Mouse (Mus musculus) hindbrain, embryonic 13.5 days (tissue): ENCODE measurements around the gene Adcyap1. TPM values are rescaled to one million over a fixed set of nuclear protein-coding genes. Genes with fewer than 3 reads are reported as not detected.

Experiments
- ATAC-seq: fragments of 200-750 bp; cut with Nextera tagmentation; 2 replicates; pipeline ENCODE4 v1.8.0; 2017; ENCODE audit warnings: moderate TSS enrichment; ENCODE audit not compliant: low FRiP score
- H3K27ac ChIP-seq: fragments of 300-500 bp; sonication (generic); 2 replicates; pipeline ENCODE4 v1.5.1; 2015; ENCODE audit warnings: inconsistent platforms, mild to moderate bottlenecking, moderate library complexity
- H3K27me3 ChIP-seq: fragments of 300-500 bp; sonication (generic); 2 replicates; pipeline ENCODE4 v1.6.1; 2015; ENCODE audit warnings: mild to moderate bottlenecking, inconsistent platforms
- H3K36me3 ChIP-seq: fragments of 300-500 bp; sonication (generic); 2 replicates; pipeline ENCODE4 v1.6.1; 2015; ENCODE audit warnings: mild to moderate bottlenecking, inconsistent platforms
- H3K4me1 ChIP-seq: fragments of 300-500 bp; sonication (generic); replicated peaks from 2 replicates; pipeline ENCODE4 v1.6.1; 2015; ENCODE audit warnings: inconsistent platforms
- H3K4me2 ChIP-seq: fragments of 300-500 bp; sonication (generic); 2 replicates; pipeline ENCODE4 v1.6.1; 2015; ENCODE audit warnings: inconsistent platforms, mild to moderate bottlenecking, moderate library complexity
- H3K4me3 ChIP-seq: fragments of 300-500 bp; sonication (generic); 2 replicates; pipeline ENCODE4 v1.5.1; 2015; ENCODE audit warnings: mild to moderate bottlenecking, inconsistent platforms
- H3K9ac ChIP-seq: fragments of 300-500 bp; sonication (generic); 2 replicates; pipeline ENCODE4 v1.6.1; 2015; ENCODE audit warnings: mild to moderate bottlenecking, inconsistent platforms
- H3K9me3 ChIP-seq: fragments of 300-500 bp; sonication (generic); 2 replicates; pipeline ENCODE4 v1.6.1; 2016; ENCODE audit warnings: inconsistent platforms
- WGBS: fragments of 180-500 bp; shearing (Covaris S2); methylation state at CpG from one replicate; pipeline ENCODE4 v1.1.7; 2015; 5-methylcytosine and 5-hydroxymethylcytosine counted together
- polyA plus RNA-seq: library from polyadenylated mRNA; unstranded; fragments of >200 nt; fragmentation: Nextera tagmentation; extraction: Ambion mirVana; gene quantifications from 2 replicates; pipeline ENCODE4 v1.2.1, GENCODE M21; 2015

The Adcyap1 gene
- polyA plus RNA-seq, result 27.2 and 27.7 TPM in 2 replicates

DNA sequence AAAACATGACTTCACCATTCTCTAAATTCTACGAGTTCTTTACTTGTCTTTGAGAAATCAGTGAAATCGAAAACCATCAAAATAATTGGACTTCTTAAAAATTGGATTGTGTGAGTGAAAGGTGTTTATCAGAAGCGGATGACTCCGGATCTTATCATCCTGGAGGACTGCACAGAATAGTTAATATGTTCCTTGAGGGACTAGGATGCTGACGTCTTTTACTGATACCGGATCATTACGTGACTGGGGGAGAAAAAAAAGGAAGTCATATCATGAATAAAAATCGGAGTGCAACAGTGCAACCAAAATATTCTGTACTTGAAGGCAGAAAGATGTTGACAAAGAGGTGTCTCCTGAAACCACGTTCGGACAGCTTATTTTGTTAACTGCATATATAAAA is at the start of gene Adcyap1:
Adcyap1 (plus strand) TSS at position 301 of the 400 bp plus-strand sequence.
- Histone ChIP-seq H3K9me3 (no peaks in the 10 kb centered on the region), H3K27ac (peak within 1 kb of the TSS; percentile 92), H3K4me1 (peaks cover 51% of the 10 kb centered on the region), H3K27me3 (peaks cover 68% of the 10 kb centered on the region), H3K9ac (peak within 1 kb of the TSS; percentile 76), H3K36me3 (no peaks in the 10 kb centered on the region), H3K4me3 (peak within 1 kb of the TSS; percentile 46), H3K4me2 (peak within 1 kb of the TSS; percentile 73)
- no peak for ATAC-seq
- WGBS, result 22% methylated on average over 10 of the region's 10 CpGs

DNA sequence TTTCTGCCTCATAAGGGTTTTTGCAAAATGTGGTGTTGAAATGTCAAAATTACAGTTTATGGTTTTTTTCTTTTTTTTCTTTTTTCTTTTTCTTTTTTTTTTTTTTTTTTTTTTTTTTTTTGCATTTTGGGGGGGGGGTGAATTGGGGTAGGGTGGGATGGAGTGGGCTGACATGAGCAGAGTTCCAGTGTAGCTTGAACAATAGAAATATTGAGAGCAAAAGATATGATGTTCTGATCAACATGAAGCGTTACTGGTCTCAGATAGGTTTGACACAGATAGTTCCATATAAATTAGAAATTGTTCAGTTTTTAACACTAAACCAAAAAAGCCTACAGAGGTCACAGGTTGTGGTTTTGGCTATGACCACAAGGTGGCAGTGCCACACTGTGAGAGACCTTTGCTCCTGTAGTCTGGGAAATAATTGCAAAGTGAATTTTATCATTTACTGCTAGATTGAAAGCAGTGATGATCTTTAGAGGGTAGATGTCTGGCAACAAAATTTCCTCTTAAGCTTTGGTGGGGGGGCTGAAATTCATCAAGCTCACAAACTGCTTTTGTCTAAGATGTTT is 40.5 kb upstream of the Adcyap1 start:
- Histone ChIP-seq H3K27ac (no peak overlapping the region), H3K9ac (no peak overlapping the region), H3K27me3 (no peaks in the 10 kb centered on the region), H3K4me1 (no peaks in the 10 kb centered on the region), H3K4me3 (no peak overlapping the region), H3K4me2 (no peak overlapping the region), H3K9me3 (no peaks in the 10 kb centered on the region), H3K36me3 (no peaks in the 10 kb centered on the region)
- ATAC-seq, result peak; percentile 80
- WGBS, result 32% methylated on average over 1 of the region's 1 CpGs

DNA sequence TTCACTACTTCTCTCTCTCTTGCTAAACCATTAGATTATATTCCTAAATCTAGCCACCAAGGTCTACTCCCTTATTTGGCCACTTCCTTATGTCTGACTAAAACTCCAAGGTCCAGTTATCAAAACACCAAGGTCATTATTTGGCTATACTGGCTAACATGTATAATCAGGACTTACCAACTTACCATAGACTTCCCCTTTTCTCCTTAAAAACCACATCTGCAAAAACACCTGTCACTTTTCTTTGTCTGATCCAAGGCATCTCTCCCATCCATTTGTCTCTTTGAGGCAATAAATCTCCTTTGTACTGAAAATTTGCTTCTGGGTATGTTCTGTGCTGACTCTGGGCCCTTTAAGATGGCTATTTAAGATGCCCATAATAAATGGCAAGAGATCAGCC is 29.2 kb upstream of the Adcyap1 start:
- H3K27ac ChIP-seq, result no peak overlapping the region
- no peaks in the 10 kb centered on the region for H3K36me3 ChIP-seq
- H3K9me3 ChIP-seq, result no peaks in the 10 kb centered on the region
- no peak overlapping the region for H3K9ac ChIP-seq
- no peak overlapping the region for H3K4me2 ChIP-seq
- no peak overlapping the region for H3K4me3 ChIP-seq
- H3K4me1 ChIP-seq, result no peaks in the 10 kb centered on the region
- no peak for ATAC-seq
- no peaks in the 10 kb centered on the region for H3K27me3 ChIP-seq

DNA sequence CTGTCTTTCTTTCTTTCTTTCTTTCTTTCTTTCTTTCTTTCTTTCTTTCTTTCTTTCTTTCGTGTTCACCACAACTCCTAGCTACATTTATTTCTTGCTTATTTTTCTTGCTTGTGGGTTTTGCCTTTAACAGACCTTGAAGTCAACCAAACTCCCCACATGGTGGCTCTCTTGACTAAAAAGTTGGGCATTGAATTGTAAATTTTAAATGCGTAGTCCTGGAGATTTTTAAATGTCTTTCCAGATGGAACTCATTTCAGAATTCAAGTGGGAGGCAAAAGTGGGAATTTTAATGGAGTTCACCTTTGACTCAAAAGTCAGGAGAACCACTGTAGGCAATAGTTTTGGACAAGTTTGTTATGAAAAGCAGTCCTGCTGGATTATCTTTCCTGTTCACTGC is 2.0 kb upstream of the Adcyap1 start:
- H3K4me3 ChIP-seq, result no peak overlapping the region
- no peak overlapping the region for H3K9ac ChIP-seq
- H3K4me1 ChIP-seq, result peaks cover 33% of the 10 kb centered on the region
- ATAC-seq, result no peak
- no peaks in the 10 kb centered on the region for H3K36me3 ChIP-seq
- peaks cover 52% of the 10 kb centered on the region for H3K27me3 ChIP-seq
- H3K9me3 ChIP-seq, result no peaks in the 10 kb centered on the region
- H3K4me2 ChIP-seq, result no peak overlapping the region
- 51% methylated on average over 2 of the region's 2 CpGs for WGBS
- H3K27ac ChIP-seq, result no peak overlapping the region

DNA sequence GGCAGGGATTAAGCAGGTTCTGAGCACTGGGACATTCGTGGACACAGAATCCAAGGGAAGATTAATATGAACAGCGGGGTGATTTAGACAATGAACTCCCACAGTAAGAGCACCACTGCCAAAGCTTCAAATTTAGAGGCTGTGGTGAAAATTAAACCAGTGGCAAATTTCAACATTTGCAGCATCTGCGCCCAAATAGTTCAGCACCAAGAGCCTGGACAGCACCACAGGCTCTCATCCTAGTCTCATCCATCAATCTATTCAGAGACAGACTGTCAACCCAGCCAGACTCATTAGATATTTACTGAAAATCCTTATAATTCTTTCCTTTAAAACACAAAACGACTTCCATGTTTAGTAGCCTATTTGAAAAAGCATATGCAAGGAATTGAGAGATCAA is 604 bp upstream of the Adcyap1 start:
- Histone ChIP-seq H3K4me2 (peak overlapping the region; percentile 73), H3K9me3 (no peaks in the 10 kb centered on the region), H3K27me3 (peaks cover 65% of the 10 kb centered on the region), H3K4me3 (no peak overlapping the region), H3K4me1 (peaks cover 46% of the 10 kb centered on the region), H3K36me3 (no peaks in the 10 kb centered on the region), H3K27ac (no peak overlapping the region), H3K9ac (no peak overlapping the region)
- no peak for ATAC-seq
- WGBS, result 9% methylated on average over 4 of the region's 4 CpGs

DNA sequence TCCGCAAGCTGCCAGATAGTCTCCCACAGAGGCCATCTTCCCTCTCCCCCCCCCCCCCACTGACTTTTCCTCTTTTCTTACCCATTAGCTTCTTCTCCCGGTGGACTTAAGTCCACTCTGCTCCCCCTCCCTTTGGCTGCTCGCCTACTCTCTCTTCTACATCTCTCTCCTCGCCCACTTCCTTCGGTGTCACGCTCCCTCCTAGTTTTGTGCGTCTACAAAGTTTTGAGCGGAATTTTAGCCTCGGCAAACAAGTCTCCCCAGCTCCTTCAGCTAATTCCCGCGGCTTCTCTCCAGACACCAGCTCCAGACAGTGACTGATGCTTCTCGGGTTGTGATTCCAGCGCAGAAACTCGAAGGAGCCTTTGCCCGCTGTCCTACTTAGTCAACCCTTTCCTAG is 401 bp downstream of the Adcyap1 start:
- 1% methylated on average over 15 of the region's 15 CpGs for WGBS
- ATAC-seq, result no peak

DNA sequence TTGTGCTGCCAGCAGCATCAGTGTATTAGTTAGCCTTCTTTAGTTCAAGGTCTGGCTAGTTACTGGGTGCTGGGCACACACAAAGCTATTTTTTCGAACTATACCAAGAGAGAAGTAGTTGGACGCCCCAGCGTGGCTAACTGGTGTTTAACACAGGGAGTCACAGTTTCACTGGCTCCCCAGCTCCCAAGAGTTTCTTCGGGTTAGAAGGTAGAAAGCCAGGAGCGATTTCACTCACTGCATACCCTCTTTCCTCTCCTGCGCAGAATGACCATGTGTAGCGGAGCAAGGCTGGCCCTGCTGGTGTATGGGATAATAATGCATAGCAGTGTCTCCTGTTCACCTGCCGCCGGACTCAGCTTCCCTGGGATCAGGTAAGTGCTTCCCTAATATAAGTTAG is 930 bp downstream of the Adcyap1 start:
- WGBS, result 4% methylated on average over 9 of the region's 9 CpGs
- peak overlapping the region; percentile 76 for H3K9ac ChIP-seq
- peaks cover 73% of the 10 kb centered on the region for H3K27me3 ChIP-seq
- peak overlapping the region; percentile 73 for H3K4me2 ChIP-seq
- peaks cover 54% of the 10 kb centered on the region for H3K4me1 ChIP-seq
- H3K27ac ChIP-seq, result peak overlapping the region; percentile 92
- peak overlapping the region; percentile 46 for H3K4me3 ChIP-seq
- H3K9me3 ChIP-seq, result no peaks in the 10 kb centered on the region
- ATAC-seq, result no peak
- no peaks in the 10 kb centered on the region for H3K36me3 ChIP-seq

More for the DNA sequence above, 401 bp downstream of the Adcyap1 start:
- peaks cover 69% of the 10 kb centered on the region for H3K27me3 ChIP-seq
- H3K4me2 ChIP-seq, result peak overlapping the region; percentile 73
- H3K36me3 ChIP-seq, result no peaks in the 10 kb centered on the region
- peak overlapping the region; percentile 46 for H3K4me3 ChIP-seq
- H3K4me1 ChIP-seq, result peaks cover 54% of the 10 kb centered on the region
- H3K9ac ChIP-seq, result peak overlapping the region; percentile 76
- no peaks in the 10 kb centered on the region for H3K9me3 ChIP-seq
- peak overlapping the region; percentile 92 for H3K27ac ChIP-seq

DNA sequence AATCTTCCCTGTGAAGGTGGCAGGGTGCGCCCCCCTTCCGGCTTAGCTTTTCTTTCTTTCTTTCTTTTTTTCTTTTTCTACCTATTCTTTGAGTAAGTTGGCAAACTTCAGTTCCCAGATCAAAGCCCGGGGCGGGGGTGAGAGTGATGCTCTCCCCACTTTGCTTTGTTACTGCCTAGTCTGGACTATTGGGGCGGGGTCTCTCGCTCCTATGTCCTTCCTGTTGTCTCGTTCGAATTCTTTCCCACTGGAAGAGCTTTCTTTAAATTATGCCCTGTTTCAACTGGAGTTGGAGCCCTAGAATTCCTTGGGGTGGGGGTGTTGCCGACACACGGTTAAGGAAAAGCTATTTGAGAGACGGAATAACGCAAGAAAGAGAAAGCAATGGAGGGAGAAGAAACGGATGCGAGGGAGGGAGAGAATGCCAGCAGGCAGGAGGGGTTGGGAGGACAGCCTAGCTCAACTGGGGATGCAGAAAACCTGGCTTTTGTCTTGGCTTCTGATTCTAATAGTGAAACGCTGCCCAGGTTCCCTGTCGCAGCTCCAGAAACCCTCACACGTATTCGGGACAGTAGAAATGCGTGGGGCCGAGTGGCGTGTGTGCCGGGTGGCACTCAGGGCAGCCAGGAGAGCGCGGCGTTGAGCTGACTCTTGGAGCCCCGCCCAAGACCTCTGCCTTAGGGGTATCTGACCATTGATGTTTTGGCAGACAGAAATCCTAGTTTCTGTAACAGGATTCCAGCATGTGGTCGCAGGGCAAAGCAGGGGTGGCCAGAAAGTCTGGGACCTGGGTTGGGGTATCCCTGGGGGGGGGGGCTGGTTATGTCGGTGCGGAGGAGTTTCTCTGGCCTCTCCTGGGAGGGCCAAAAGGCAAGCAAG is 1.8 kb downstream of the Adcyap1 start:
- Histone ChIP-seq H3K4me2 (peak overlapping the region; percentile 73), H3K4me1 (peaks cover 54% of the 10 kb centered on the region), H3K9ac (peak overlapping the region; percentile 76), H3K27ac (peak overlapping the region; percentile 92), H3K27me3 (peaks cover 78% of the 10 kb centered on the region), H3K36me3 (no peaks in the 10 kb centered on the region), H3K4me3 (peak overlapping the region; percentile 46), H3K9me3 (no peaks in the 10 kb centered on the region)
- 0 out of 2 replicates have a peak, but pooled peaks have one; percentile 15 for ATAC-seq
- WGBS, result under 1% methylated on average over 29 of the region's 29 CpGs

DNA sequence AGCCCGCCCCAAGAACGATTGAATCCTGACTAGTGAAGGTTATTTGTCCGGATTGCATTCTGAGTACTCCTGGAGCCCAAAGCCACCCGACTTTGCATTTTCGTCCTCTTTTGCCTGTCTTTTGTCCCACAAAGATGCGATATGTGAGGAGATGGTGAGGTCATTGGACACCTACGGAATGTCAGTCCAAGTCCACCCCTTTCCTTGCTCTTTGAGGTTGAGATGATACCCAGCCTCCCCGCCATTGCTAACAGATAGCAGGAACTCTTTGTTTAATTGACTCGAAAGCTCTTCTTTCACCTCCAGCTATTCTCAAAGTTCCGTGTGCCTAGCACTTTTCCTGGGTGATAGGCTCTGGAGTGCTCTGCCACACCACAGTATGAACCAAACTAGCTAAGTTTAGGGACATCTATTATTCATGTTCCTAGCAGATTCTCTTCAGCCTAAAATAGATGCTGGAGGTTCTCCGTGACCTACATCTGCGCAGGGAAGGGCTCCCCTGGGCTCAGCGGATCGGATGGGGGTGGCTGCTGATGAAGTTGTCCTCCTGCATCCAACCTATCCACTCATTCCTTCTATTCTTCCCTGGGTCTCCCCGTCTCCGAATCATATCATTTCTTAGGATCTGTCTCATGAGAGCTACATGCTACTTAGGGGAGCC is 2.6 kb downstream of the Adcyap1 start:
- Histone ChIP-seq H3K4me1 (peaks cover 54% of the 10 kb centered on the region), H3K4me3 (peak overlapping the region; percentile 46), H3K4me2 (peak overlapping the region; percentile 73), H3K27me3 (peaks cover 76% of the 10 kb centered on the region), H3K9ac (peak overlapping the region; percentile 76), H3K36me3 (no peaks in the 10 kb centered on the region), H3K27ac (peak overlapping the region; percentile 92), H3K9me3 (no peaks in the 10 kb centered on the region)
- ATAC-seq, result no peak
- WGBS, result 2% methylated on average over 16 of the region's 16 CpGs

DNA sequence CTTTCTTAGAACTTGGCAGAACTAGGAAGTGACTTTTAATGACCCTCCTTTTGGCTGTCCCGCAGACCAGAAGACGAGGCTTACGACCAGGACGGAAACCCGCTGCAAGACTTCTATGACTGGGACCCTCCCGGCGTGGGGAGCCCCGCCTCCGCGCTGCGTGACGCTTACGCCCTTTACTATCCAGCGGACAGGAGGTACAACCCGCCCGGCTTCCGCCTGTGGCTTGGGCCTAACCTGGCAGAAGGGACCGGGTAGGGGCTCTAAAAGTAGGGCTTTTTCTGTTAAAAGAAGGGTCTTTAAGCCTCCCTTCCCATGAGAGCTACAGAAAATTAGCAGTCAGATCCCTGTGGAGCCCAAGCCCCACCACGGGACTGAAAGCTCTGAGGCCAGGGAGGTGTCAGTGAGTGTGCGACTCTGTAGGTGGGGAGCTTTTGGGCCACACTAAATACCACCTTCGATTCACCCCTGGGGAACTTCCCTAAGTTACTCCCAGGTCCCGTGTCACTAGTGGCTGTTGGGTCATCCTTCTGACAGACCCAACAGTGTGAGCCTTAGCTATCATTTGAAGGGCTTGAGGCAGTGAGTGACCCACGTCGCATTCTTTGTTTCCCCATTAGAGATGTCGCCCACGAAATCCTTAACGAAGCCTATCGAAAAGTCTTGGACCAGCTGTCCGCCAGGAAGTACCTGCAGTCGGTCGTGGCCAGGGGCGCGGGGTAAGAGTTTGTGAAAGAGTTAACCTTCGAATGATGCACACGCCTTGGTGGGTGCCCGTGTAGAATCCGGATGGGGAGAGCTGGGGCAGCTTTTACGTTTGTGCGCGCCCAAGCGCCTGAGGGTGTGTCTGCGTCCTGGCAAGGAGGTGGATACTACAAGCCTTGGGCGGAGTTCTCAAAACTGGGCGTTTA is 3.6 kb downstream of the Adcyap1 start:
- Histone ChIP-seq H3K36me3 (no peaks in the 10 kb centered on the region), H3K4me3 (peak overlapping the region; percentile 46), H3K4me2 (peak overlapping the region; percentile 73), H3K4me1 (peaks cover 54% of the 10 kb centered on the region), H3K9me3 (no peaks in the 10 kb centered on the region), H3K9ac (peak overlapping the region; percentile 76), H3K27me3 (peaks cover 73% of the 10 kb centered on the region), H3K27ac (peak overlapping the region; percentile 92)
- peak; percentile 57 for ATAC-seq
- WGBS, result under 1% methylated on average over 44 of the region's 44 CpGs

DNA sequence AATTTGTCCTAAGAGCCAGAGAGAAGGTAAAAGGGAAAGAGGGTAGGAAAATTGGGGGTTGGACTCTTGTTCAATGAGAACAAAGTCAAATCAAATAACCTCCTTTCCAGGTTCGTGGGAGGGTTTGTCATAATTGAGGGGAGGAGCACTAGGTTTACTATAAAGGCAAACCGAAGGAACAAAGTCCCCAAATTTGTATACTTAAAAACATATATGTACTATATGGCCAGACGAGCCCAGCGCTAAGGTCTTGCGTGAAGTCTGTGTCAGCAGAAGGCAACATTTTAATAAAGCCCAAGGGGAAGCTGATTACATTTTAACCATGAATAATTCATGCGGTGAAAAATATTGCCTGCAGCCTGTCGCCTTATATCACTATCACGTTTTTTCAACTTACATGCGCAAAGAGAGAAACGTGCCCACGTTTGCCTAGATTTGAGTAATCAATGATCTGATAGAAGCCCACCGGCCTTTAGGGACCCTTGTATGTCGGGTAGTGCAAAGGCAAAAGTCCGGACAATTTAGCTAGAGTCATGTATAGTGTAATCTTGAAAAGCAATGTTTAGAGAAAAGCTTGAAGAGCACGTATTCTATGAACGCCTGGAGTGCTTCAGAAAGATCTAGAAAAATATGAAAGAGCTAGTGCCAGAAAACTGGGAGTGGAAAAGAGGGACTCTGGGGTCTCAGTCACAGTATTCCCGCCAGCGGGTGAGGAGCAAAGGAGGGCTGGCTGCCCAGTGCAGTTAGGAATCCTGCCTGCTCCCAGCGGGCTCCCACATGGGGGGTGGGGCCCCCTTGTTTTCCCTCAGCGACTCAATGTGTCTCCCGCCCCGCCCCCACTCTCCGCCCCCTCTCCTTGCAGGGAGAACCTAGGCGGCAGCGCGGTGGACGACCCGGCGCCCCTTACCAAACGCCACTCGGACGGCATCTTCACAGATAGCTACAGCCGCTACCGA is 4.5 kb downstream of the Adcyap1 start:
- Histone ChIP-seq H3K4me2 (peak overlapping the region; percentile 73), H3K9ac (peak overlapping the region; percentile 76), H3K27ac (peak overlapping the region; percentile 92), H3K36me3 (no peaks in the 10 kb centered on the region), H3K9me3 (no peaks in the 10 kb centered on the region), H3K27me3 (peaks cover 63% of the 10 kb centered on the region), H3K4me3 (peak overlapping the region; percentile 46), H3K4me1 (peaks cover 50% of the 10 kb centered on the region)
- WGBS, result under 1% methylated on average over 33 of the region's 34 CpGs
- ATAC-seq, result peak; percentile 21; the same call in 1 of the 2 replicates
